Mouse (Mus musculus) liver, adult 2 months (tissue): Measurements from ENCODE around the gene Mab21l3. TPM values are rescaled to one million over a fixed set of nuclear protein-coding genes. Genes with fewer than 3 reads are reported as not detected.

Source experiments
- DNase-seq: peaks from one replicate; pipeline ENCODE4 v3.0.0-alpha.2; 2011; ENCODE audit warnings: low read depth, low spot score; ENCODE audit errors: extremely low read depth
- H3K27ac ChIP-seq: fragments of 200-500 bp; replicated peaks from 2 replicates; pipeline ENCODE4 v1.5.1; 2012; ENCODE audit warnings: low read depth, mild to moderate bottlenecking, control low read depth, inconsistent platforms, low read length; ENCODE audit not compliant: insufficient read depth
- H3K27me3 ChIP-seq: fragments of 200-500 bp; 2 replicates; pipeline ENCODE4 v1.6.1; 2012; ENCODE audit warnings: mild to moderate bottlenecking, moderate library complexity, low read length, inconsistent platforms; ENCODE audit not compliant: control insufficient read depth, insufficient read depth
- H3K36me3 ChIP-seq: fragments of 200-500 bp; 2 replicates; pipeline ENCODE4 v1.6.1; 2012; ENCODE audit warnings: low read length, inconsistent platforms; ENCODE audit not compliant: control insufficient read depth, insufficient read depth
- H3K4me1 ChIP-seq: fragments of 200-500 bp; 2 replicates; pipeline ENCODE4 v1.6.1; 2011; ENCODE audit warnings: low read length; ENCODE audit not compliant: control insufficient read depth, insufficient read depth
- H3K4me3 ChIP-seq: fragments of 200-500 bp; 2 replicates; pipeline ENCODE4 v1.5.1; 2011; ENCODE audit warnings: low read depth, mild to moderate bottlenecking, control low read depth, low read length, moderate library complexity; ENCODE audit not compliant: insufficient read depth
- H3K79me2 ChIP-seq: fragments of 200-500 bp; 2 replicates; pipeline ENCODE4 v1.6.1; 2012; ENCODE audit warnings: inconsistent platforms, mild to moderate bottlenecking, low read length, moderate library complexity; ENCODE audit not compliant: control insufficient read depth, insufficient read depth
- H3K9ac ChIP-seq: fragments of 200-500 bp; 2 replicates; pipeline ENCODE4 v1.6.1; 2012; ENCODE audit warnings: low read depth, mild to moderate bottlenecking, control low read depth, inconsistent platforms, low read length
- CTCF ChIP-seq: fragments of 200-500 bp; IDR thresholded peaks from 2 replicates; pipeline ENCODE4 v1.5.1; 2011; ENCODE audit warnings: low read depth, low read length, control low read depth
- POLR2A ChIP-seq: fragments of 200-500 bp; IDR thresholded peaks from 2 replicates; pipeline ENCODE4 v1.6.1; 2011; ENCODE audit warnings: low read length, control low read depth; ENCODE audit not compliant: insufficient read depth; ENCODE audit errors: extremely low read depth
- WGBS: fragments of 180-500 bp; shearing (Covaris S2); methylation state at CpG from one replicate; pipeline ENCODE4 v1.1.7; 2018; 5-methylcytosine and 5-hydroxymethylcytosine counted together
- polyA plus RNA-seq: library from polyadenylated mRNA; depleted of rRNA; stranded (reverse); fragments of >200 nt; gene quantifications from 2 replicates; pipeline ENCODE4 v1.2.3, GENCODE M21; 2012
- total RNA-seq: library from RNA; depleted of rRNA; stranded (reverse); fragments of >200 nt; gene quantifications from 2 replicates; pipeline ENCODE4 v1.2.3, GENCODE M21; 2014

Gene Mab21l3
- total and polyA plus RNA-seq, 2 experiments = 0.09 TPM; not detected in 1

DNA sequence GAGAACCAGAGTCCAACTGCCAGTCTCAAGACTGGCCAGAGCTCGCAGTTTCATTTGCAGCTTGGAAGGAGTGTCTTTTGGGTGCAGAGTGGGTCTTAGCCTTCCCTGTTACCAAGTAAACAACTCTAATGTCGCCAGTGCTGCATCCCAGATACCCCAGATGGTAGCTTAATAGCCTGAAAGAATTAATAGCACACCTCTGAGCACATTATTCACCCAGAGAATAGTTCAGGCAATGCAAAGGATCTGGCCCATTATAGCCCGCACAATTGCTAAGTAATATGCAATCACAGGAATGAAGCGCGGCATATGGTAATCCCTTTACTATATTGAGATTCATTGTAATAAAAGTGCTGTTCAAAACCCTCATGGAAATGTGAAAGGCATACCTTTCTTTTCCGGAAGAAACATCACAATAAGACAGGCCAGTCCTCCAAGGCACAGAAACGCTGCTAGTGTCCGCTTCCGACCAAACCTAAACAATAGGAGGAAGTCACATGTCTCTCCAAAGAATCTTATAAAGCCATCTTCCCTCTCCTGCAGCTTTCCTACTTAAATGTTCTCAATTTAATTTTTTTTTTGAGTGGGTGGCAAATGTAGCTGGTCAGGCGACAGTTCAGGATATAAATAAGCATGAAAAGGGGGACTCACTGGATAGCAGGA, 26.6 kb upstream of the Mab21l3 start:
- Histone ChIP-seq H3K27ac (no peak overlapping the region), H3K4me3 (no peak overlapping the region), H3K9ac (no peak overlapping the region), H3K4me1 (no peaks in the 10 kb centered on the region), H3K36me3 (peaks cover 17% of the 10 kb centered on the region), H3K79me2 (no peaks in the 10 kb centered on the region), H3K27me3 (no peaks in the 10 kb centered on the region)
- 82% methylated on average over 10 of the region's 10 CpGs for WGBS
- no peak for DNase-seq
- TF ChIP-seq POLR2A (no peak), CTCF (no peak)

DNA sequence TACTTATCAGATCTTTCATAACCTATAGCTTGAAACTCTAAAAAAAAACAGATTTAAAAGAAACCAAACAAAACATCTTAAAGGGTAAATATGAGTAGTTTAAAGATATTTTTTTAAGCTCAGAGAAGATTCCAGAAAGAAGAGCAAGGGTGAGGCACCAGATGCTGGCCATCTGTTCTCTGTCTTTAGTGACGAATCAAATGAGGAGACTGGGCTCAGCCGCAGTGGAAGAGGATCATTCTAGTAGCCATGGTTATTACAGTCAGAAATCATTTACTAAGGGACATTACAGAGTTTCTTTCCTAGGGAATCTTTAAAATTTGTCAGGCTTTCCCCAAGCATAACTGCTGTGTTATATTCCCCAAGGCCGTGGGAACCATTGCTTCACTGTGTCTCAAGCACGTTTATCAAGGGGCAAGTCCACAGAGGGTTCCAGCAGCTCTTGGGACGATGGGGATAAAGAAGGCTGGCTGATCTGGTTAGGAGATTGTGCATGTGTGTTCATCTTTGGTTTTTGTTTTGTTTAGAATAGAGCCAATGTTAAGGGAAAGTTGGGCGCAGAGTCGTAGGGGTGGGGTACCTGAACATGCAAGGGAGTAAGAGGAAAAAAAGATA, 24.4 kb upstream of the Mab21l3 start:
- Histone ChIP-seq H3K27ac (no peak overlapping the region), H3K4me1 (no peaks in the 10 kb centered on the region), H3K79me2 (no peaks in the 10 kb centered on the region), H3K27me3 (no peaks in the 10 kb centered on the region), H3K36me3 (peaks cover 10% of the 10 kb centered on the region; the same call in 1 of the 2 replicates), H3K4me3 (no peak overlapping the region), H3K9ac (no peak overlapping the region)
- DNase-seq = no peak
- TF ChIP-seq CTCF (no peak), POLR2A (no peak)
- 94% methylated on average over 7 of the region's 7 CpGs for WGBS

DNA sequence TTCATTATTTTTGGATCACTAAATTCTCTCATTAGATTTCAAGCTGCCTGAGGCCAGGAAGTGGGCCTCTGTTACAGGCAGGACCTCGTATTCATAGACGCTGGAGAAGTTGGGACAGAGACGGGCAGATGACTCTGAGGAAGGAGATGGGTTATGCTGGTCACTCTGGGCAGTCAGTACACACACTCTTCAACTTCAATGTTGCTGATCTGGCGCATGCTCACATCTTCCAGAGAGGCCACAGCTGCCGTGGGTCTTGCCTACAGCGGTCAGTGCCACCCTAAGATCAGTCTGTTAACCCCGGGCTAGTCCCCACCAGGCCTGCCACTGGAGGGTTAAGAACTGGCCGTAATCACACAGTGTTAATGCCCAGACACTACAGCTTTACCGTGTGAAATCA, 23.2 kb upstream of the Mab21l3 start:
- Histone ChIP-seq H3K27me3 (no peaks in the 10 kb centered on the region), H3K79me2 (no peaks in the 10 kb centered on the region), H3K4me3 (no peak overlapping the region), H3K9ac (no peak overlapping the region), H3K27ac (no peak overlapping the region), H3K4me1 (no peaks in the 10 kb centered on the region), H3K36me3 (peaks cover 6% of the 10 kb centered on the region; the same call in 1 of the 2 replicates)
- DNase-seq = no peak
- TF ChIP-seq POLR2A (no peak), CTCF (no peak)
- 92% methylated on average over 9 of the region's 9 CpGs for WGBS

DNA sequence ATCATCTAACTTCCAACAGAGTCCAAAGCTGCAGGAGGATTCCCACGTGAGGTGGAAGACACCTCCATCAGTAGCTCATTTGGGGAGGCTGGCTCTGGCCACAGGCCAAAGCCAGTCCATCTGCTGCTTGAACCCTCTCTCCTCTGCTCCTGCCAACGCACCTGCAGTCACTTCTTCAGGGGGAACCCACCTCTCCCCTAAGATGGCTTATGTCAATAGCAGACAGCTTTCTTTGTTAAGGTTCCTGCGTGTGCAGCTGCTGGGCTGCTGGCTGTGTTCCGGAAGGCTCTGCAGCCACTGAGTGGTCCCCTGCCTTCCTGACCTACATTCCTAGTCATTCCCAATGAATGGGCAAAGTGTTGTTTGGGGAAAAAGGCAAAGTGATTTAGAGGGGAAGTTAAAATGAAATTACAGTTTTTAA, 18.3 kb upstream of the Mab21l3 start:
- Histone ChIP-seq H3K27me3 (no peaks in the 10 kb centered on the region), H3K4me1 (no peaks in the 10 kb centered on the region), H3K79me2 (no peaks in the 10 kb centered on the region), H3K27ac (no peak overlapping the region), H3K9ac (no peak overlapping the region), H3K4me3 (no peak overlapping the region), H3K36me3 (peaks cover 9% of the 10 kb centered on the region)
- no peak for DNase-seq
- 91% methylated on average over 4 of the region's 4 CpGs for WGBS
- no peak for TF ChIP-seq POLR2A
- no peak for TF ChIP-seq CTCF

DNA sequence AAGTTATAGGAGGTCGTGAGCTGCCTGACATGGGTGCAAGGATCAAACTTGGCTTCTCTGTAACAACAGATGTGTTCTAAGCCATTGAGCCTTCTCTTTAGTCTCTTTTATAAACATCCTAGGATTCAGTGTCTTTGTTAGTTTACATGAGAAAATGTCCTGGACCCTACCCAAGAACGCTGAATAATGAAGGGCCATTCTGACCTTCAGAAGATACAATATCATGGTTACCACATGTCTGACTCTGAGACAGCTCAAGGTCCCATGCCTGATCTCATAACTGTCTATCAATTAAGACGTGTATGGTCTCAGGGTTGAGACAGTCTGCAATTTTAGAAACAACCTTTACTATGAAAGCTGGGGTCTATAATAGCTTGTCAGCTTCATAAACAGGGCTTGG, 13.1 kb upstream of the Mab21l3 start:
- H3K79me2 ChIP-seq = no peaks in the 10 kb centered on the region
- no peak for TF ChIP-seq POLR2A
- no peak for TF ChIP-seq CTCF
- H3K27me3 ChIP-seq = no peaks in the 10 kb centered on the region
- no peak overlapping the region for H3K4me3 ChIP-seq
- no peaks in the 10 kb centered on the region for H3K4me1 ChIP-seq
- 88% methylated on average over 3 of the region's 3 CpGs for WGBS
- H3K27ac ChIP-seq = no peak overlapping the region
- H3K9ac ChIP-seq = no peak overlapping the region
- no peak for DNase-seq
- H3K36me3 ChIP-seq = peaks cover 17% of the 10 kb centered on the region

DNA sequence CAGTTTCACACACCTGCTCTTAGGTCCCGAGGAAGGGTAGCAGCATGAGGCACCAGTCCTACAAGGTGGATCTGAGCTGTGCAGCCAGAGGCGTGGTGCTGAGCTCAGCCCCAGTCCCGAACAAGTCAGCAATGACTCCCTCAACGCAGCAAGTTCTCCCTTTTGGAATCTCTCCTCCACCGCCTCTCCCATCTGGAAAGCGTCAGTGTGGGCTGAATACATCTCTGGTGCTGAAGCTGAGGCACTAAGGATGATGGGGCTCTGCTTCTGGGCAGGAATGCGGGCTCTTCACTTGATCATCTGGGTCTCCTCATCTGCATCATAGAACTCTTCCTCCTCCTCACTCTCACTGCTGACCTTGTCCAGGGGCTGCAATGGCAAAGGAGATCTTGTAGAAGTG, 11.4 kb upstream of the Mab21l3 start:
- Histone ChIP-seq H3K27ac (no peak overlapping the region), H3K79me2 (no peaks in the 10 kb centered on the region), H3K36me3 (peaks cover 17% of the 10 kb centered on the region), H3K9ac (no peak overlapping the region), H3K27me3 (no peaks in the 10 kb centered on the region), H3K4me3 (no peak overlapping the region), H3K4me1 (no peaks in the 10 kb centered on the region)
- no peak for TF ChIP-seq POLR2A
- TF ChIP-seq CTCF = no peak
- WGBS = 89% methylated on average over 7 of the region's 7 CpGs
- DNase-seq = no peak
